Mouse (Mus musculus) limb, embryonic 12.5 days (tissue): Measurements from ENCODE around the gene Trp53bp2. TPM values are rescaled to one million over a fixed set of nuclear protein-coding genes. Genes with fewer than 3 reads are reported as not detected.

Experiments
- ATAC-seq: fragments of 200-750 bp; cut with Nextera tagmentation; 2 replicates; pipeline ENCODE4 v1.8.0; 2017; ENCODE audit warnings: low read depth, moderate TSS enrichment; ENCODE audit not compliant: insufficient number of reproducible peaks, insufficient read depth, low FRiP score, low TSS enrichment
- H3K27ac ChIP-seq: fragments of 300-500 bp; sonication (generic); 2 replicates; pipeline ENCODE4 v1.5.1; 2016; ENCODE audit warnings: mild to moderate bottlenecking, moderate library complexity
- H3K27me3 ChIP-seq: fragments of 300-500 bp; sonication (generic); 2 replicates; pipeline ENCODE4 v1.6.1; 2016; ENCODE audit warnings: mild to moderate bottlenecking, moderate library complexity
- H3K36me3 ChIP-seq: fragments of 300-500 bp; sonication (generic); 2 replicates; pipeline ENCODE4 v1.6.1; 2016; ENCODE audit warnings: mild to moderate bottlenecking, moderate library complexity
- H3K4me1 ChIP-seq: fragments of 300-500 bp; sonication (generic); replicated peaks from 2 replicates; pipeline ENCODE4 v1.6.1; 2016
- H3K4me2 ChIP-seq: fragments of 300-500 bp; sonication (generic); 2 replicates; pipeline ENCODE4 v1.6.1; 2016; ENCODE audit warnings: mild to moderate bottlenecking, moderate library complexity
- H3K4me3 ChIP-seq: fragments of 300-500 bp; sonication (generic); replicated peaks from 2 replicates; pipeline ENCODE4 v1.5.1; 2016; ENCODE audit warnings: mild to moderate bottlenecking
- H3K9ac ChIP-seq: fragments of 300-500 bp; sonication (generic); replicated peaks from 2 replicates; pipeline ENCODE4 v1.6.1; 2016; ENCODE audit warnings: mild to moderate bottlenecking, moderate library complexity
- H3K9me3 ChIP-seq: fragments of 300-500 bp; sonication (generic); 2 replicates; pipeline ENCODE4 v1.6.1; 2016; ENCODE audit warnings: mild to moderate bottlenecking, moderate library complexity
- WGBS: fragments of 180-500 bp; shearing (Covaris S2); methylation state at CpG from one replicate; pipeline ENCODE4 v1.1.7; 2016; 5-methylcytosine and 5-hydroxymethylcytosine counted together
- polyA plus RNA-seq: library from polyadenylated mRNA; unstranded; fragments of >200 nt; fragmentation: Nextera tagmentation; extraction: Ambion mirVana; gene quantifications from 2 replicates; pipeline ENCODE4 v1.2.1, GENCODE M21; 2016

Gene Trp53bp2
- polyA plus RNA-seq, 1 experiment from 2014 or later = 29.7 TPM

DNA sequence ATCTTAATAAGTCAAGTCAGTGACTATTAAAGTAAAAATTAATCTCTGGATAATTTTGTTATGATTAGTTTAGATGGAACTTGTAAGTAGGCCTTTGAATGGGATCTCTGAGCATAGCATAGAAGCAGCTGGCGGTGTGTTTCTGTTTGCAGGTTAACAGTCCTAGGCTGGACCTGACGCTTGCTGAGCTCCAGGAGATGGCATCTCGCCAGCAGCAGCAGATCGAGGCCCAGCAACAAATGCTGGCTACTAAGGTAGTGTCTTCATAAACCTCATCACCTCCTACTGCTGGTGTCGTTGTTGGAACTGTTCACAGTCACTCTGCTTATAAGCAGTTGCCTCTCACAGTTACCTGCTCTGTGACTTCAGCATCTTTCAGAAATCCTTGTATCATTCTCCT is 27.8 kb downstream of the Trp53bp2 start:
- 83% methylated on average over 5 of the region's 5 CpGs for WGBS
- Histone ChIP-seq H3K36me3 (peaks cover 77% of the 10 kb centered on the region), H3K4me2 (no peak overlapping the region), H3K9ac (no peak overlapping the region), H3K27ac (no peak overlapping the region), H3K4me3 (no peak overlapping the region), H3K4me1 (no peaks in the 10 kb centered on the region), H3K27me3 (no peaks in the 10 kb centered on the region), H3K9me3 (no peaks in the 10 kb centered on the region)
- no peak for ATAC-seq

DNA sequence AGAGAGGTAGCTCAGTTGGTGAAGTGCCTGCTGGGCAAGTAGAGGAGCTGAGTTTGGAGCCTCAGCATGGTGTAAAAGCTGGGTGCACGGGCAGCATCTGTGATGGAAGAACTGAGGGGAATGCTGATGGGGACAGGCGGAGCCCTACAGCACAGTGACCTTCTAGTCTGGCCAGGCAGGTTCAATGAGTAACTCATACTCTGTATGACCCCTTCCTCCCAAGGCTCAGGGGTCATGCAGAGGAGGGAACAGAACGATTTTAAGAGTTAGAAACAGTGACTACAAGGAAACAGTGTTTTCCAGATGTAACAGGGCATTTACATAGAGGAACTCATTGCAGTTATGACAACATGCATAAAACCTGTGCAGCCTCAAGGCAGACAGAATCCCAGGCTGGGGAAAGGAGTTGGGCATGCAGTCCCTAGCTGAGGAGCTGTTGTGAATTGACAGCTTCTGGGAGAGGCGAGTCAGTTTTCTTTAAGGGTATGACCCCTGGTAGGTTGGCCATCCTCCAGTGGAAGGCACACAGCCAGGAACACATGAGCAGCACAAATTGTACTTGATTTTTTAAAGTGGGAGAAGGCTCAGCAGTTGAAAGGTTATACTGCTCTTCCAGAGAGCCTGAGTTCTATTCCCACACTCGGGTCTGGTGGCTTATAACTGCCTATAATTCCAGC is 30.7 kb downstream of the Trp53bp2 start:
- H3K9ac ChIP-seq = no peak overlapping the region
- no peak overlapping the region for H3K27ac ChIP-seq
- no peak for ATAC-seq
- no peak overlapping the region for H3K4me2 ChIP-seq
- peaks cover 78% of the 10 kb centered on the region for H3K36me3 ChIP-seq
- no peaks in the 10 kb centered on the region for H3K27me3 ChIP-seq
- H3K4me1 ChIP-seq = no peaks in the 10 kb centered on the region
- no peak overlapping the region for H3K4me3 ChIP-seq
- H3K9me3 ChIP-seq = no peaks in the 10 kb centered on the region
- 86% methylated on average over 5 of the region's 5 CpGs for WGBS

- H3K9ac ChIP-seq = no peak overlapping the region
Measured at GRCm38 (mm10) chr1:182441791-182442473, 33.0 kb downstream of the Trp53bp2 start.

DNA sequence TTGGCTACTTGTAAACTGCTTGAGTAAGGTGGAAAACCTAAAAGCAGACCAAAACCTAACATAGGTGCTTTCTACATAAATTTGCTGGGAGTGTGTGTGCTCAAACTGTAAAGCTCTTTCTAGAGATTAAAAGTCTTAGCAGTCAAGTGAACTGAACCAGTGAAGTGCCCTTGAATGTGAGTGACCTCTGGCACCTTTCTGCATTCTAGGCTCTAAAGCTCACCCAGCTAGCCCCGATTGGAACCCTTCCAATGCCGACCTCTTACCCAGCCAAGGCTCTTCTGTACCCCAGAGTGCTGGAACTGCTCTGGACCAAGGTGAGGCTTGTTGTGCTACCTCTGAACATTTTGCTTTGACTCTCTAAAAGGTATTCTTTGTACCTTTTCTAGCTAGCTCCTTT is 35.1 kb downstream of the Trp53bp2 start:
- ATAC-seq = no peak
- Histone ChIP-seq H3K9me3 (no peaks in the 10 kb centered on the region), H3K27ac (no peak overlapping the region), H3K4me2 (no peak overlapping the region), H3K9ac (no peak overlapping the region), H3K27me3 (no peaks in the 10 kb centered on the region), H3K36me3 (peaks cover 87% of the 10 kb centered on the region), H3K4me1 (no peaks in the 10 kb centered on the region), H3K4me3 (no peak overlapping the region)
- 93% methylated on average over 2 of the region's 2 CpGs for WGBS

More at GRCm38 (mm10) chr1:182441791-182442473, 33.0 kb downstream of the Trp53bp2 start:
- no peak for ATAC-seq
- Histone ChIP-seq H3K9me3 (no peaks in the 10 kb centered on the region), H3K36me3 (peaks cover 84% of the 10 kb centered on the region), H3K4me2 (no peak overlapping the region), H3K27me3 (no peaks in the 10 kb centered on the region), H3K4me3 (no peak overlapping the region), H3K4me1 (no peaks in the 10 kb centered on the region), H3K27ac (no peak overlapping the region)
- 90% methylated on average over 18 of the region's 18 CpGs for WGBS

DNA sequence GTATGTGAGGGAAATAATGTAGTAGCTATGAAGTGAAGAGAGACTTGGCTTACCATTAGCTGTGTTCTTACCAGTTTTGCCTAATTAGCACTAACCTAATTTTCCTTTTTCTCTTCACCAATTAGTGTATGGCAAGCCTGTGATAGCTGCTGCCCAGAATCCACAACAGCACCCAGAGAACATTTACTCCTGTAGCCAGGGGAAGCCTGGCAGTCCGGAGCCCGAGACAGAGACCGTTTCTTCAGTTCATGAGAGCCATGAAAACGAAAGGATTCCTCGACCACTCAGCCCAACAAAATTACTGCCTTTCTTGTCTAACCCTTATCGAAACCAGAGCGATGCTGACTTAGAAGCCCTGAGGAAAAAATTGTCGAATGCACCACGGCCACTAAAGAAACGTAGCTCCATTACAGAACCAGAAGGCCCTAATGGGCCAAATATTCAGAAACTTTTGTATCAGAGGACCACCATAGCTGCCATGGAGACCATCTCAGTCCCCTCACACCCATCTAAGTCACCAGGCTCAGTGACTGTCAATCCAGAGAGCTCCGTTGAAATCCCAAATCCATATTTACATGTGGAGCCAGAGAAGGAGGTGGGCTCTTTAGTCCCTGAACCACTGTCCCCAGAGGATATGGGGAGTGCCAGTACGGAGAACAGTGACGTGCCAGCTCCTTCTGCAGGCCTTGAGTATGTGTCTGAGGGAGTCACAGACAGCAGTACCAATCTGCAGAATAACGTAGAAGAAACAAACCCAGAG is 39.5 kb downstream of the Trp53bp2 start:
- no peak overlapping the region for H3K4me2 ChIP-seq
- H3K36me3 ChIP-seq = peaks cover 80% of the 10 kb centered on the region
- H3K27me3 ChIP-seq = no peaks in the 10 kb centered on the region
- H3K27ac ChIP-seq = no peak overlapping the region
- no peaks in the 10 kb centered on the region for H3K9me3 ChIP-seq
- H3K4me3 ChIP-seq = no peak overlapping the region
- H3K9ac ChIP-seq = no peak overlapping the region
- no peaks in the 10 kb centered on the region for H3K4me1 ChIP-seq
- 95% methylated on average over 14 of the region's 14 CpGs for WGBS
- no peak for ATAC-seq

DNA sequence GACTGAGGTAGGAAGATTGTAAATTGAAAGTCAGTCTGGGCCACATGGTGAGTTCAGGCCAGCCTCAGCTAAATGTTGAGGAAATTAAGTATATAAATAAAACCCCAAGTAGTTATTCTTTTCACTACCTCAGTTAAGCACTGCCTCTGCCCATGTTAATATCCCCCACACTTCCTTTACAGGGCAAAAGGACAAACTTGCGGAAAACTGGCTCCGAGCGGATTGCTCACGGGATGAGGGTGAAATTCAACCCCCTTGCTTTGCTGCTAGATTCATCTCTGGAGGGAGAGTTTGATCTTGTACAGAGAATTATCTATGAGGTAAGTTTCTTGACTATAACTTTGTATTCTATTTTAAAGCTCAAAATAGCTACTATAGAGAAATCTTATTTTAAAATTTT is 43.5 kb downstream of the Trp53bp2 start:
- Histone ChIP-seq H3K27me3 (no peaks in the 10 kb centered on the region), H3K4me3 (no peak overlapping the region), H3K4me2 (no peak overlapping the region), H3K36me3 (peaks cover 79% of the 10 kb centered on the region), H3K9ac (no peak overlapping the region), H3K27ac (no peak overlapping the region), H3K9me3 (no peaks in the 10 kb centered on the region), H3K4me1 (no peaks in the 10 kb centered on the region)
- ATAC-seq = no peak
- 71% methylated on average over 4 of the region's 4 CpGs for WGBS

DNA sequence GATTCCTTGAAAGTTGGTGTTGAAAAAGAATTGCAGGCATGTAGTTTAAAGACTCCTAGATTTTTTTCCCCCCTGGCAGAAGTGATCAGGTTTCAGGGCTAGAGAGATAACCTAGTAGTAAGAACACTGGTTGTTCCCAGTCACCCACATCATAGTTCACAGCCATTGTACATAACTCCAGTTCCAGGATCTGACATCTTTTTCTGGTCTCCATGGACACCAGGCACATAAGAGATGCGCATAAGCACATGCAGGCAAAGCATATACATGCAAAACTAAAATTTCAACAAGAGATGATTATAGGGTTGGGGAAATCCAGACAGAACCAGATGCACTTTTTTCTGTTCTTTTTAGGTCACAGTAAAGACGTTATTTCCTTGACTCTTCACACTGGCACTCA is 46.1 kb downstream of the Trp53bp2 start:
- Histone ChIP-seq H3K9ac (no peak overlapping the region), H3K27me3 (no peaks in the 10 kb centered on the region), H3K4me3 (no peak overlapping the region), H3K27ac (no peak overlapping the region), H3K4me1 (no peaks in the 10 kb centered on the region), H3K4me2 (no peak overlapping the region), H3K36me3 (peaks cover 74% of the 10 kb centered on the region), H3K9me3 (no peaks in the 10 kb centered on the region)
- no peak for ATAC-seq
- 89% methylated on average over 2 of the region's 2 CpGs for WGBS

DNA sequence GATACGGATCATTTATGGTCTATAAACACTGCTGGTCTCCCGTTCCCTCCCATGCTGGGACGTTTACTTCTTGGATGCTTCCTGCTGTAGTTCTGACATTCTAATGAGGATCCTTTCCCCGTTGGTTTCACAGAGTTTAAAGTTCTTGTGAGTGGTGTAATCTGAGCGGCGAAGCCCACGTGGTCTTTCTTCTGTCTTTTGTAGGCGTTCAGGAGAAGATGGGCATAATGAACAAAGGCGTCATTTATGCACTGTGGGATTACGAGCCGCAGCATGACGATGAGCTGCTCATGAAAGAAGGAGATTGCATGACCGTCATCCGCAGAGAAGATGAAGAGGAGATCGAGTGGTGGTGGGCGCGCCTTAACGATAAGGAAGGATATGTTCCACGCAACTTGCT is 49.6 kb downstream of the Trp53bp2 start:
- Histone ChIP-seq H3K27ac (no peak overlapping the region), H3K4me3 (no peak overlapping the region), H3K27me3 (no peaks in the 10 kb centered on the region), H3K9ac (no peak overlapping the region), H3K4me2 (no peak overlapping the region), H3K36me3 (peaks cover 77% of the 10 kb centered on the region), H3K4me1 (no peaks in the 10 kb centered on the region), H3K9me3 (no peaks in the 10 kb centered on the region)
- 81% methylated on average over 19 of the region's 19 CpGs for WGBS
- no peak for ATAC-seq

GRCm38 (mm10) chr1:182459436-182459835 is 50.5 kb downstream of the Trp53bp2 start:
- Histone ChIP-seq H3K4me3 (no peak overlapping the region), H3K36me3 (peaks cover 72% of the 10 kb centered on the region)

GRCm38 (mm10) chr1:182460291-182461244 is 51.6 kb downstream of the Trp53bp2 start:
- peaks cover 62% of the 10 kb centered on the region for H3K36me3 ChIP-seq
- H3K27me3 ChIP-seq = no peaks in the 10 kb centered on the region
- H3K9me3 ChIP-seq = no peaks in the 10 kb centered on the region
- H3K4me1 ChIP-seq = no peaks in the 10 kb centered on the region
- no peak for ATAC-seq
- H3K4me2 ChIP-seq = no peak overlapping the region
- no peak overlapping the region for H3K4me3 ChIP-seq
- WGBS = 84% methylated on average over 13 of the region's 13 CpGs
- no peak overlapping the region for H3K9ac ChIP-seq
- peak overlapping the region; percentile 5; the same call in 1 of the 2 replicates for H3K27ac ChIP-seq

More at GRCm38 (mm10) chr1:182459436-182459835, 50.5 kb downstream of the Trp53bp2 start:
- Histone ChIP-seq H3K27ac (no peak overlapping the region), H3K27me3 (no peaks in the 10 kb centered on the region), H3K9ac (no peak overlapping the region), H3K4me1 (no peaks in the 10 kb centered on the region), H3K9me3 (no peaks in the 10 kb centered on the region), H3K4me2 (no peak overlapping the region)
- no peak for ATAC-seq
- WGBS = 93% methylated on average over 8 of the region's 8 CpGs
